Mouse (Mus musculus): ENCODE data around the gene Pgpep1.

Gene Pgpep1

DNA sequence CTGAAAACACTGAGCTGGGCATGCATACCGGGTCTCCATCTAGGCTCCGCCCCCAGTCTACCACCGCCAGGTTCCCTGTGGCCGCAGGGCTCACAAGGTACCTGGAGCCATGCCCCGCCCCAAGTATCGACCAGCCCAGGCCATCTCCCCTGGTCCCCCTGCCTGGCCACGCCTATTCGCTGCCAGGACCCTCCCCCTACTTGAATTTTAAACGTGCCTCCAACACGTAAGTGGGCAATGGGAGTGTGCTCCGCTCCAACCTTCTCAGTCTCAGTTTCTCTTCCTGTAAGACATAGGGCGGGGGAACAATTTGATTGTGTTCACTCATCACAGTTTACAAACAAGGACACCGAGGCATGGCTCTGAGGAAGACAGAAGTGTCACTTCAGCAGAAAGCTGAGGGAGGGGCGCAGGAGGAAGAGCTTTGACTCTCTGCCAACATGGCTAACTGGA lies at the start of gene Pgpep1:
Pgpep1 (minus strand) TSS at position 116 of the 453 bp plus-strand sequence.
- DNase-seq = no peak

DNA sequence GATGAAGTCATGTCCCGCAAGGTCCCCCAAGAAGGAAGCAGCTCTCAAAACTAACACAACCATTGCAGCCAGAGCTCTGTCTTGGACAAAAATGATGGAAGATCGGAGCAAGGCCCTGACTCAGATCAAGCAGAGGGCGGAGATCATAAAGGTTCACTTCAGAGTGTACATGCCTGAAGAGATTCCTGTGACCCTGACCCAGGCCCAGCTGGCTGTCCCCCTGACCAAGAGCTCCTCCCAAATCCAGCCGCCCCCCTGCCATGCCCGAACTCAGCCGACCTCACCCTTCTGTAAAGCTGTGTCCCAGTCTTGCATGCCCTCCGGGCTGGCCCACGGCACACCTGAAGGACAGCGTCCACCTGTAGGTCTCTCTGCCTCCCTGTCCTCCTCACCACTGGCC lies 49.6 kb upstream of the Pgpep1 start:
- DNase-seq = no peak

DNA sequence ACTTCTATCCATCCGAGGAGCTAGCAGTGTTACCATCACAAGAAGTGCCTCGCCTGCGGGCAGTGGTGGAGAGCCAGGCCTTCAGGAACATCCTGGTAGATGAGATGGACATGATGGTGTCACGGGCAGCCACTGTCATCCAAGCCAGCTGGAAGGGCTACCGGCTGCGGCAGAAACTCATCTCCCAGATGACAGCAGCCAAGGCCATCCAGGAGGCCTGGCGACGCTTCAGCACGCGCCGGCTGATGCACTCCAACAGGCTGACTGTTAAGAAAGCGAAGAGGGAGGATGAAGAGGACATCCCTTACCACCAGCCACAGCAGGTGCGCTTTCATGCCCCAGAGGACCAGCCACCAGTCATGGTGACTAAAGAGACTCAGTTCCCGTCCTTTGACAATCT lies 48.1 kb upstream of the Pgpep1 start:
- DNase-seq = no peak

DNA sequence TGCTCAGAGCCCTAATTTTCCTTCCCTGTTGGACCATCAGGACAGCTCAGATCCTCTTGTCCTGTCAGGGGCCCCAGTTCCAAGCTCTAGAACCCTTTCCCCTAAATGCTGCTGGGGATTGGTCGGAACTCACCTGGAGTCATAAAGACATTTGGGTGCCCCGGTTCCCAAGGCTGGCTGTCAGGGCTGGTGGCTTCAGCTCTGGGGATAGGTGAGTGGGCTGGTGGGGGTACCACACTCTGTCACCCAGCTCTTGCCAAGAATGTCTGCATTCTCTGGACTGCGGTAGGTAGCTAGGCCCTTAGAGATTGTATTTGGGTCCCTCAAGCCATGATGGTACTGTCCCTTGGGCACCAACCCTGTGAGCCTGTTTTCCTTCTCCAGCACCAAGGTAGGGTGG lies 43.1 kb upstream of the Pgpep1 start, which contains the start of gene Iqcn:
Iqcn (plus strand) TSS at position 171 of the 400 bp plus-strand sequence.
- DNase-seq = no peak

DNA sequence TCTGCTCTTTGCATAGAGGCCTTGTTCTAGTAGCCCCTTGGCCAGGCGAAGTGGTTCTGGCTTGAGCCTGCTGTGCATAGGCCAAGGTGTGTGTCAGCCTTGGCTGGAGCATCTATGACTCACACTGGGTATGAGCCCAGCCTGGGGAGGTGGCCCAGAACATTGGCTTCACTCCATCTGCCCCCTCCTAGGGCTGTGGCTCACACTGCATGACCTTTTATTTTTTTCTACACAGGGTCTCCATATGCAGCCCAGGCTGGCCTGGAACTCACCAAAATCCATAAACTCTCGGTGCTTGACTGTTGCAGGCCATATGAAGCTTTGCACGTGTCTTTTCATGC lies 42.6 kb upstream of the Pgpep1 start:
- peak; percentile 87 for DNase-seq

DNA sequence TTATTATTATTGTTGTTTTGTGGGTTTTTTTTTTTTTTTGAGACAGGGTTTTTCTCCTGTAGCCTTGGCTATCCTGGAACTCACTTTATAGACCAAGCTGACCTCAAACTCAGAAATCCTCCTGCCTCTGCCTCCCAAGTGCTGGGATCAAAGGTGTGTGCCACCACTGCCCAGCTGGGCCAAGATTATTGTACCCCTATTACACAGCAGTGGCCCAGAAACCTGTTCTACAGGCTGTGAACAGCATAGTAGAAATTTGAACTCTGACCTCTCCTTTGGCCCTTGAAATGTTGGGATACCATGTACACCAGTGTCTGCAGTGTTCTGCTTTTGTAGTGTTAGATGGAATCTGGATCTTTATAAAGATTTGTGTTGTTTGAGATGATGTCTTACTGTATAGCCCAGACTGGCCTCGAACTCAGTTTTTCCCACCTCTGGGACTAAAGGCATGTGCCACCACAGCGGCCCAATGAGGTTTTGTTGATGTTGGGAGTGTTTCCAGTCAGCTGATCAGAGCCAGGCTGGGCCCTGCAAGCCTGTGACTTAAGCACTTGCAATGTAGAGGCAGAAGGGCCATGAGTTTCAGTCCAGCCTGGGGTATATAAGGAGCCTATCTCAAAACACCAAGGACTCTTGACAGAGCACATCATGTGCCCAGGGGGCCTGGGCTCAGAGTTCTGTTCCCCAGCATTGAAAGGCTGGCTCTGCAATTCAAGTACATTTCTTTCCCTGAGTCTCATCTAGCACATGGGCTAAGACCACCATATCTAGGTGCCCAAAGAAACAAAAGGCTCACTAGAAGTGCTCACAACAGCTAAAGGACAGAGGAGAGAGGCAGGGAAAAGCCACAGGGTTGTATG lies 42.0 kb upstream of the Pgpep1 start:
- DNase-seq = peak; percentile 47

DNA sequence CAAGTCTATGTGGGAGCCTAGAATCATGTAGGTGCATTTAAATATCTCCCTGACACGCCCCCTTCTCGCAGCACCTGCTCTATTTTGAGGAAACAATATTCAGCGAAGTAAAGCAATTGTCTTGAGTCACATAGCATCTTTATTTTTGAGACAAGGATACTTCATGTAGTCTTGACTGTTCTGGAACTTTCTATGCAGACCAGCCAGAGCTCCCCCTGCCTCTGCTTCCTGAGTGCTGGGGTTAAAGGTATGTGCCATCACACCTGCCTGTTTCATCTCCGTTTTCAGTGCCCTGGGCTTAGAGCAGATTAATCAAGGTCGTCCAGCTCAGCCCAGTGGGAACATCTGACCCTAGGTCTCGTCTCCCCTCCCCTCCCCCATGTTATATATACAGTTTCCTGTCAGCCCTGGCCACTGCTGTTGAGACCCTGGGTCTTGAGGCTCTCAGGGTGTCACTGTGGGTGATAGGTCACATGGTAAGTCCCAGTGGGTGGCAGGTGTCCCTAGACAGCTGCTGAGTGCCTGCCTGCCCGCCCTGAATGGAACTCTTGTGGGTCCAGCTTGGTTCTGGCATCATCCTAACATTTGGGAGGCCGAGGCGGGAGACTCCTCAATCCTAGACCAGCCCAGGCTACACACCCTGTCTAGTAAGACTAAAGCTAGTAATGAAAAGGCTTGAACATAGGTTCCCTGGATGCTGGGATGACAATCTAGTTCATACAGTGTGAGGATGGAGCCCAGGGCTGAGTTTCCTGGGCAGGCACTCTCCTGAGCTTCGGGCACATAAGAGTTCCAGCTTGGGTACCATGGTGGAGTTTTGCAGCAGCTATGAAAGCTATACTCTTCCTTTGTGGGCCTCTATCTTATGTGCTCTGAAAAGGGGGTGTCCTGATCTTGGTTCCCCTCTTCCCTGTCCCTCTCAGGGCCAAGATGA lies 41.1 kb upstream of the Pgpep1 start:
- DNase-seq = no peak

DNA sequence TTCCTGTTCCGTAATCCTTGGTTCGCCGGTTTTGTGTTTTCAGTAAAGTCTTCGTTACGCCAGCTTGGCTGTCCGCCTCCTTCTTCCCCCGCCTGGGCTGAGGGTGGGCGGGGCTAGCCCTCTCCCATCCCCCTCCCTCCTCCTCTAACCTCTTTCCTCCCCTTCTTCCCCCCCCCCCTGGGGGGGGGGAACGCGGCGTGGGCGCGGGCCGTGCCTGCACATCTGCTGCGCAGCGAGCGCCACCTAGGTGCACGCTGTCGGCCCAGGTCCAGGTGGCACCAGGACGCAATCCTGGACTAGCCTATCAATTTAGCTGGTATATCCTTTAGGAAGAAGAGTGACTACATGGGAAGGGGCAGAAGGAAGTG lies 40.4 kb upstream of the Pgpep1 start:
- peak; percentile 84 for DNase-seq

DNA sequence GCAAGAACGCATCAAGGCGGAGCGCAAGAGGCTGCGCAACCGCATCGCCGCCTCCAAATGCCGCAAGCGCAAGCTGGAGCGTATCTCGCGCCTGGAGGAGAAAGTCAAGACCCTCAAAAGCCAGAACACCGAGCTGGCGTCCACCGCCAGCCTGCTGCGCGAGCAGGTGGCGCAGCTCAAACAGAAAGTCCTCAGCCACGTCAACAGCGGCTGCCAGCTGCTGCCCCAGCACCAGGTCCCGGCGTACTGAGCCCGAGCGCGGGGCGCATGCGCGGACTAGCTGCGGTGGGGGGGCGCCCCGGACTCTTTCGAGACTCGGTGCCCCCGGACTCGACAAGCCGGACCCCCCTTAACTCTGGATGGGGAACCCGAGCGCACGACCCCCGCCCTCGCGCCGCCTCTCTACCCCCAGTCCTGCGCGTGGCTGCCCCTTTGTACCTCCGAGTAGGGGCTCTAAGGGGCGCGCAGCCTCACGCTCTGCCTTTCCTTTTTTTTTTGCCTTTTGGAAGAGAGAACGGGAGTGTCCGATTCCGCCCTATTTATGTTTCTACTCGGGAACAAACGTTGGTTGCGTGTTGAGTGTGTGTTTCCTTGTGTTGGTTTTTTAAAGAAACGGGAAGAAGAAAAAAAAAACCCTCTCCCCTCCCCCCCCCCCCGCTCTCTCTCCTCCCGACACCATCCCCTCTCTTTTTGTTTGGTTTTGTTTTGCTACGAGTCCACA lies 39.8 kb upstream of the Pgpep1 start:
- DNase-seq = peak; percentile 87

DNA sequence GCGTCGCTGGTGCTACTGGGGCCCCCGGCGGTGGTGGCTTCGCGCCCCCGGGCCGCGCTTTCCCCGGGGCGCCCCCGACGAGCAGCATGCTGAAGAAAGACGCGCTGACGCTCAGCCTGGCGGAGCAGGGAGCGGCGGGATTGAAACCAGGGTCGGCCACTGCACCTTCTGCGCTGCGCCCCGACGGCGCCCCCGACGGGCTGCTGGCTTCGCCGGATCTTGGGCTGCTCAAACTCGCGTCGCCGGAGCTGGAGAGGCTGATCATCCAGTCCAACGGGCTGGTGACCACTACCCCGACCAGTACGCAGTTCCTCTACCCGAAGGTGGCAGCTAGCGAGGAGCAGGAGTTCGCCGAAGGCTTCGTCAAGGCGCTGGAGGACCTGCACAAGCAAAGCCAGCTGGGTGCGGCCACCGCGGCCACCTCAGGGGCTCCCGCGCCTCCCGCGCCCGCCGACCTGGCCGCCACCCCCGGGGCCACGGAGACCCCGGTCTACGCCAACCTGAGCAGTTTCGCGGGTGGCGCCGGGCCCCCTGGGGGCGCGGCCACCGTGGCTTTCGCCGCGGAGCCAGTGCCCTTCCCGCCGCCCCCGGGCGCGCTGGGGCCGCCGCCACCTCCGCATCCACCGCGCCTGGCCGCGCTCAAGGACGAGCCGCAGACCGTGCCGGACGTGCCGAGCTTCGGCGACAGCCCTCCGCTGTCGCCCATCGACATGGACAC lies 39.1 kb upstream of the Pgpep1 start:
- peak; percentile 74 for DNase-seq

DNA sequence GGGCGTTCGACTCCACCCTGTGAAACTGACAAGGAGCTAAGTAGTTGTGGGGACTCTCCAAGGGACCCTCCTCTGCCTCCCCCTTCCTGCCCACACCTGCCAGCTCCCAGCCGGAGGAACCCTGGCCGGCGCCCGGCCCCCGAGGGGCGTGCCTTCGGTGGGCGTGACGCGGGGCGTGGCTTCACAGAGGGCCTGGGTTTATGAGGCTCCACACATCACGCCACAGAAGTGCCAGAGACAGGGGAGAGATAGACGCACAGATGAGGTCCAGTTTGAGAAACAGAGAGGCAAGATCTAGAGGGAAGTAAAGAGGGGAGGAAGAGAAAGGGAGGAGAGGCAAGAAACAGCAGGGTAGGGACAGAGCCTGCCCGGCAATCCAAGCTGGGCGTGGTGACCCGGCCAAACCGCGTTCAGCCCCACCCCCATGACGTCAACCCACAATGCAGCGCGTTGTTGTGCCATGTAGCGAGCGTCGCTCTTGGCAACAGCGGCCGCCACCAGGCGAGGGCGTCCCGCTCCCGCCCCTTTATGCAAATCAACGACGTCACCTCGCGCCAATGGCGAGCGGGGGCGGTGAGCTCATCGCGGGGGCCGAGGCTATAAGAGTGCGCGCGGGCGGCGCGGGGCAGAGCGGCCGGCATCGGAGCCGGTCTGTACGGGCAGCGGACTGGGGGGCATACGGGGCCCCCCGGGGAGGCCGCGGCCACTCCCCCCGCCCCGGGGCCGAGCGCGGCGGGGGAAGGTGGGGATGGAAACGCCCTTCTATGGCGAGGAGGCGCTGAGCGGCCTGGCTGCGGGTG lies 38.3 kb upstream of the Pgpep1 start, which contains the start of gene Jund:
Jund (plus strand) TSS at position 640 of the 800 bp plus-strand sequence.
- peak; percentile 99 for DNase-seq

DNA sequence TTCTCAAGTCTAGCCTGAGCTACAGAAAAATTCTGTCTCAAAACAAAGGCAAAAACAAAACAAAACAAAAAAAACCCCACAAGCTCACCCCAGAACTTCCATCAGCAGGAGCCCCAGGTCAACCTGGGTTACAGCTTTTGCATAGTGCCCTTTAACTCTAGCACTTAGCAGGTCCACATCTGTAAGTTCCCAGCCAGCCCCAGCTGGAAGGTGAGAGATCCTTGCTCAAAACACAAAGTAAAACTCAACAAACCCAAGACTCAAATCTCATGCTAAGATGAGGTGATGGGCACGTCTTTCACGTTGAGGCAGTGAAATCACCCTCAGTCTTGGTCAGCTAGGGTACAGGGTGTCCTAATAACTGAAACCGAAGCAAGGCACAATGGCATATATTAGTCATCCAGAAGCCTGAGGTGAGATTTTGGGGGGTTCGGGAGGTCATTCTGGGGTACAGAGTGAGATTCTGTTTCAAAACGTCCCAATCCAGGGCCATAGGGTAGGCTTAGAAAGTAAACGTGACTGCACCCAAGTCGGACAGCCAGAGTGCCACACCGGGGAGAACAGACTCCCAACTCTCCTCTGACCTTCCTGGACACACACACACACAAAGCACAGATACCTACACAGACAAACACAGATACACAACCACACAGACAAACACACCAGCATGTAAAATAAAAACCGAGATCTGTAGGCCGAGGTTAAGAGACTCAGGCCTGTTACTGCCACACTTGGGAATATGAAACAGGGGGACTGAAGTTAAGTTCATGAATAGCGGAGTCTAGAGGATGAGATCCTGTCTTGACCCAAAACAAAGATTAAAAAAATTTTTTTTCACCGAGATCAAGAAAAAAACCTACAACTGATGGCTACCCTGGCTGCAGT lies 37.4 kb upstream of the Pgpep1 start:
- DNase-seq = no peak

DNA sequence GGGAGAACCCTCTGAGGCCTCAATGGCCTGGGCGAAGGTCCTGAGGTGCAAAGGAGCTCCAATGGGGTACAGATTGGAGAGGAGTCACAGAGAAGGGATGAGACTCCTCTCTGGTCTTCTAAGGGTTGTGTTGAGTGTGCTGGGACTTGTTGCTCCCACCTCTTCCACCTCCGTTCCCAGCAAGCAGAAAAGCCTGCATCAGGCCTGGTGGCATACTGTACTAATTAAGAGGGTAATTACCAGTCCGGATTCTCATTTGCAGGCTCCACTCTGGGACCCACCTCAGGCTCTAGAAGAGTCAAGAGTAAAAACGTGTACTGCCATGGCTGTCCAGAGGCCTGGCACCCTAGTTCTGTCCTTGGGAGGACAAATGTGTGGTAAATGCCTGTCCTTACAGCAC lies 36.8 kb upstream of the Pgpep1 start:
- no peak for DNase-seq

DNA sequence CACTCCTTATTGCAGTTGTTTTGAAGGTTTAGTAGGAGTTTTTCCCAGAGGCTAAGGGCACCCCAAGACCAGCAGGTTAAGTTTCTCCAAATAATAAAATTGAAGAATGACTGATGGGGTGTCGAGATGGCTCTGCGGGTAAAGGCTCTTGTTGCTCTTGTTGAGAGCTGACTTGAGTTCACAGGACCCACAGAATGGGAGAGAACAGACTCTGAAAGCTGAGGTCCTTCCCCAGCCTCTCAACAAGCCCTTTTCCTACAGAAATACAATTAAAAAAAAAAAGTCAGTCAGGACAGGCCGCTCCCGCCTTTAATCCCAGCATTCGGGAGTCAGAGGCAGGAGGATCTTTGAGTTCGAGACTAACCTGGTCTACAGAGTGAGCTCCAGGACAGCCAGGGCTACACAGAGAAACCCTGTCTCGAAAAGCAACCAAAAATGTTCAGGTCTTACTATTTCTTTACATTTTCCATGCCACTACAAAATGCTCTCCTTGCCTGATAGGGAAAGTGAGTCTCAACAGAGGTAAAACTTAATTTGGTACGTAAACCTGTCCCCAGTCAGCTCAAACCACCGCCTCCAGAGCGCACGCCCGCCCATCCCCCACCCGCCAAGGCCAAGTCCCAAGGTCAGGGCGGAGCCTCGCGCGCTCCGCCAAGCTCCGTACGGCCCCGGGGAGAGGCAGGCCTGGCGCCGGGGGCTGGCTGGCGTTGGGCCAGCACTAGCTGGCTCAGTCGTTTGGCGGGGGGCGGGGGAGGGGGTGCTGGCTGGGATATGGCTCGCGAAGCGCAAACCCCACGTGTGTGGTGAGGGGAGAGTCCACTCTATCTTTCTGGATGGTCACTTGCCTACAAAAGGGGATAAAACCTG lies 36.1 kb upstream of the Pgpep1 start:
- peak; percentile 69 for DNase-seq

DNA sequence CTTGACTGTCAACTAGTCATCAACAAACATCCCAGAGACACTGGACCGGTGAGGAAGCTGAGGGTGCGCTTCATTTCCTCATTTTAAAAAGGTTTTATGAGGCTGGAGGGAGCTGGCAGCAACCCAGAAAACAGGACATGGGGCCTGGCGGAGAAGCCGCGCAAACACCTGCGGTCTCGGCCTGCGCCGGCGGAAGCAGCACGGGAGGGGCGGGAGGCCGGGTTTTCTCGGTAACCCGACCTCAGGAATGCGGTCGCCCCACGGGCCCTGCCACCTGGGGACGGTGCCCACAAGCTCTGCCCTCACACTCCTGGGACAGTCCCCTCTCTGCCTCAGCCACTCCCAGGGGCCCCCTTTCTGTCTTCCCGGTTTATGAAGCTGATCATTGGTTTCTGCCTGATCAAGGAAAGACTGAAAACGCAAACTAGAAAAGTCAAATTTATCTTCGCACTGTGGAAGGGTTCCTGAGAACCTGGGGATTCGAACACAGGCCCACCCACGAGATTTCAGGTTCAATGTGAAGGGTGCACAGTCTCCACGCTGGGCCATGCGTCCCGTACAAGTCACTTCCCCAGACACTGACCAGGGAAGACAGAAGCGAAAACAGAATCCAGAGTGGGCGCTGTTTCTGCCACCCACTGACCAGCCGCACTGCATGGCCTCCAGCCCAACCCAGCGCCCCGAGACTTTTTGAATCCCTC lies 35.3 kb upstream of the Pgpep1 start:
- DNase-seq = peak; percentile 60

DNA sequence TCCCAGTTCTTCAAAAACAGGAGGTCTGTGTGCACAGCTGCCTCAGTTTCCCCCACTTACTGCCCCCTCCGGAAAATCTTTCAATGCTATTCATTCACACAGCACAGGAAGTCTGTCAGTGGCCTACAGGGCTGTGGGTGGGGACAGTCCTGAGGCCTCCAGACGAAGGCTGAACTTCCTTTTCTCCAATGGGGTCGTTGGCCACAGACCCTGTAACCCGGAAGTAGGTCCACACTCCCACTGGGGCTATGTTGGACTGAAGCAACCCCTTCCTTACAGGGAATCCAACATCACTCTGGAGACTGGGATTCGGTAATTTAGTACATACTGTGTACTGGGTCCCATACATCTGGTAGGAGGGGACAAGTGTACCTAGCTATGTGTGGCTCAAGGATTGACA lies 33.4 kb upstream of the Pgpep1 start:
- no peak for DNase-seq

DNA sequence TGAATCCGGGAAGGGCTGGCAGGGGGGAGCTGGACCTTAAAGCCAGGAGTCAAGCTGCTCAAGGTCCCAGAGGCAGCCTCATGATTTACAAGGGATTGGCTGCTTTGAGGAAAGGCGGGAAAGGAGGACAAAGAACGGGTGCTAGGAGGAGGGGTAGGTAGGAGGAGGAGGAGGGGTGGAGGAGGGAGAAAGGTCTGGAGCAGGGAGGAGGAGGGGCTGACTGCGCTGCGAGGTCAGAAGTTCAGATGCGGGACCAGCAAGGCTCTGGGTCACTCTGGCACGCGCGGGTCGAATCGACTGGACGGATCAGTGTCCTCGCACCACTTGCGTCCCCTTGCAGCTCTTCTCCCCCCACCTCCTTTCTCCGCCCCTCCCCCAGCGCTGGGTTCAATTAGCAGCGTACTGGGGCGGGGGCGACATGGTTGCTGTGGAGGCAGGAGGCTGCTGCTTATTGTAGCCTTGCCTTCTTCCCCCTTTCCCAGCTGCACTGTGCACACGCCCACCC lies 31.6 kb upstream of the Pgpep1 start:
- DNase-seq = no peak

DNA sequence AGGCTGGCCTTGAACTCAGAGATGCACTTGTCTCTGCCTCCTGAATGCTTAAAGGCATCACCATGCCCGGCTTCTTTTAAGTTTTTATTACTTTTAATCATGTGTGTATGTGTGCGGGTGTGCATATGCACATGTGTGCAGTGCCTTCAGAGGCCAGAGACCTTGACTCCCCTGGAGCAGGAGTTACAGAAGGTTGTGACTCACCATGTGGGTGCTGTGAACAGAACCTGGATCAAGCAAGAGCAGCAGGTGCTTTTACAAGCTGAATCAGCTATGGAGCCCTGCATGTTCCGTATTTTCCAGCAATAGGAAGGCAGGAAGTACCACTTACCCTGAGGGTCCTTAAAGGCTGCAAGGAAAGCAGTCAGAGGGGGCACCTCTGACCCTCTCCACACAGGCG lies 31.0 kb upstream of the Pgpep1 start:
- no peak for DNase-seq
